Mouse (Mus musculus) megakaryocyte-erythroid progenitor cell, adult 5-6 weeks (primary cell): Measurements from ENCODE around the gene Lat2. TPM values are rescaled to one million over a fixed set of nuclear protein-coding genes. Genes with fewer than 3 reads are reported as not detected.

Experiments
- ATAC-seq: replicated peaks from 2 replicates; pipeline ENCODE4 v1.8.0; 2016; ENCODE audit warnings: mild to moderate bottlenecking, inconsistent platforms; ENCODE audit not compliant: severe bottlenecking, poor library complexity, low FRiP score, low TSS enrichment
- total RNA-seq, 2 experiments: library from RNA; stranded (forward) in 1 of 2; stranded (reverse) in 1 of 2; fragments of 200-1000, 215-1000 nt in 1 of 2; fragments of >200 nt in 1 of 2; fragmentation: Nextera tagmentation in 1 of 2; gene quantifications; 2 replicates each; pipeline ENCODE4 v1.2.3; 2014 to 2017

Lat2 gene
- total RNA-seq, 2 experiments from 2014 or later, result 7.2 to 9.8 TPM

DNA sequence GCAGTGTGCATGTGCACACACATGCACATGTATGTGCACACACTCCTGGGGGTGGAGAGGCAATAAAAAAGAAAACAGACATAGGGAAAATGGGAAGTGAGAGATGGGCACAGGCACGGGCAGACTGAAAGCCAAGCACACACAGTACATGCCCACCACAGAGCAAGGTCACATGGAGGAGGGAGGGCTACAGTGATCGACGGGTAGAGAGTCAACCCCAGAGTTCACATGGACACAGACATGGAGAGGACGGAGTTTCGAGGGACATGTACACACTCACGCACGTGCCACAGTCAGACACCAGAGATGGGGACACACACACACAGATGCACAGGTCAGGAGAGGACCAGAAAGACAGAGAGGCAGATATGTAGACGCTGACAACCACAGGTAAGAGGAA, 555 bp upstream of the Lat2 start:
- ATAC-seq, result no peak

DNA sequence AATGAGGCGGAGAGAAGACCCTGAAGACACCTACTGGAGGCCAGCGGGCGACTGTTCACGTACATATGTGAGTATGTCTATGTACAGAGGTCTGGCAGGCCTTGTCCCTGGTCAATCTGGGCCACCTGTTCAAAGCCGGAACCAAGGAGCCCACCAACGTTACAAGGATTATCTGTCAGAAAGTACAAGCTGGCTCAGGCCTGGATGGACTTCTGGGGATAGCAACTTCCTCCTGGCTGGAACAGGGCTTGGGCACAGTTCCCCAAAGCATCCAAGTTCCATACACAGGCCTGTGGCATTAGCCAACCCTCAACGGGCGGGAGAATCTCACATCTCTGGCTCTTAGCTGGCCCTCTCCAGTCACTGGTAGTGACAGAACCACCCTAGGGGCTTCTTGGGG, 529 bp downstream of the Lat2 start:
- no peak for ATAC-seq

DNA sequence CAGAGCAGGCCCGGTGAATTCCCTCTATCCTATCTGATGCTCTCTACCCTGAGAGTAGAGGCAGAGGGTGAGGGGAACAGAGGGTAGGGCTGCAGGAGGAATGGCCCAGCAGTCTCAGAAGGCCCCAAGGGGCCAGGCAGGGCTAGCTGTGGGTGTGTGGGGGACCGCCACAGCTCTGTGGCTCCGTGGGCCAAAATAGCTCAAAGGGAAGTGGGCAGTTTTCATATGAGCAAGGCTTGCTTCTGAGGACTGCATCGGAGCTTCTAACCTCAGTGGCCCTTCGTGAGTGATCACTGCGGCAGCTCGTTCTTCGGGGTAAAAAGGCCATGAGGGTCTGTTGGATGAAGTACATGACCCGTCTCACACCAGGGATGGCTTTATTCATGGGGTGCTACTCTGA, 1.1 kb downstream of the Lat2 start:
- ATAC-seq, result no peak

DNA sequence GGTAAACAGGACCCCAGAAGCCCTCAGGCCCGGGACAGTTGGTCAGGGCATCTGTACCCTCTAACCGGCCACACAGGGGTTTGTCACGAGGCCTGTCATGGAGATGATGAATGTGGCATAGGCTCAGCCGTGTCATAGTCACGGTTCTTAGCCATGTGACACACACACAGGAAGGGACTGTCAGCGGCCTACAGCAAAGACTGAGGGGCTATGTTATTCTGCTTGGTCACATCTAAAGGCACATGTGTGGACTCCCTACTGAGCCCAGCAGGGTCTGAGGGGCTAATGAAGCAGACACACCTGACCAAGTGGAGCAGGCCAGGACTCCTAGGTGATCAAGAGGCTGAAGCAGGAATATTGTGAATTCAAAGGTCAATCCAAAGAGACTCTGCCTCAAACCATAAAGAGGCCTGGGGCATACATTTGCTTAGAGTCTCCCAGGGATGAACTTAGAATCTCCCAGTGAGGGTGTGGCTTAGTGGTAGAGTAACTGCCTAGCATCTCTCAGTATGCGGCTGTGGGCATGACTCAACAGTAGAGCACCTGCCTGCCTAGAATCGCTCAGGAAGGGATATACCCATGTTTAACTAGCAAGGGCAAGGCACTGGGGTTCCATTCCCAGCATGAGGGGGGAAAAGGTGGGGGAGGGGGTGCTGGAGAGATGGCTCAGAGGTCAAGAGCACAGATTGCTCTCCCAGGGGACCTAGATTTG, 2.9 kb downstream of the Lat2 start:
- peak; percentile 26; the same call in 1 of the 2 replicates for ATAC-seq

DNA sequence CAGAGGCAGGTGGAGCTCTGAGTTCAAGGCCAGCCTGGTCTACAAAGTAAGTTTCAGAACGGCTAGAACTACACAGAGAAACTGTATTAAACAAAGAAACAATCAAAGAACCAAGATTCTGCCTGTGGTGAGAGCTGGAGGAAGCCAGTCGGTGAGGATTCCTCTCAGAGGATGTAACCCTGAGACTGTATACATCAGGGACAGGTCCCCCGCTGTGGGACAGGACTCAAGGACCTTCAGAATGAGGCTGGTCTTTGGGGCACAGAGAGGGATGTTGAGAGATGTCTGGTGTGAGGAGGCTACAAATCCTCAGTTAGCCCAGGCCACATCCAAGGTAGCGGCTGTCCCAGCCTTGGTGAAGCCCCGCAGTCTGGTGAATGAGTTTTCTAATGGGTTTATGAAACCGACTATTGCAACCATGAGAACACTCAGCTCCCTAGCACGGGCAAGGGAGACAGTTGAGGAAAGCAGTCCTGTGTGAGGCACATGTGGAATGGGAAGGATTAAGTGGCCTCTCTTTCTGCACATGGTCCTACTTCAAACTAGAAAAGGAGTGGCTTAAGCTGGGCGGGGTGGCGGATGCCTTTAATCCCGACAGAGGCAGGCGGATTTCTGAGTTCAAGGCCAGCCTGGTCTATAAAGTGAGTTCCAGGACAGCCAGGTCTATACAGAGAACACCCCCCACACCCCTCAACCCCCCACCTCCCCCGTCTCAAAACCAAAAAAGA, 4.7 kb downstream of the Lat2 start:
- ATAC-seq, result no peak

DNA sequence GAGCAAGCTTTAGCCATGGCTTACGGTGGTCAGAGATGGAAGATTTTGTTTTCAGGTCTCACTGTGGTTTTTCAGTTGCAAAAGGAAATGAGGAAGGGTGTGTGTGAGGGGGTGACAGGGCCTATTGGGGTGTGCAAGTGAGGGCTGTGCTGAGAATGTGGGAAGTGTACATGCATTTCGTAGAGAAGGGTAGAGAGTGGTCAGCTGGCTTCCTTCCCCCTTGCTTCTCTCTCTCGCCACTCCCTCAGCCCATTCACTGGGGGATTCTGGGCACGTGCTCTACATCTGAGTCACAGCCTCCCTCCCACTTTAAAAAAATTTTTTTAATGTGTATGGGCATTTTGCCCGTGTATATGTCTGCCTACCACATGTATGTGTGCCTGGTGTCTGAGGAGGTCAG, 7.7 kb downstream of the Lat2 start:
- no peak for ATAC-seq

DNA sequence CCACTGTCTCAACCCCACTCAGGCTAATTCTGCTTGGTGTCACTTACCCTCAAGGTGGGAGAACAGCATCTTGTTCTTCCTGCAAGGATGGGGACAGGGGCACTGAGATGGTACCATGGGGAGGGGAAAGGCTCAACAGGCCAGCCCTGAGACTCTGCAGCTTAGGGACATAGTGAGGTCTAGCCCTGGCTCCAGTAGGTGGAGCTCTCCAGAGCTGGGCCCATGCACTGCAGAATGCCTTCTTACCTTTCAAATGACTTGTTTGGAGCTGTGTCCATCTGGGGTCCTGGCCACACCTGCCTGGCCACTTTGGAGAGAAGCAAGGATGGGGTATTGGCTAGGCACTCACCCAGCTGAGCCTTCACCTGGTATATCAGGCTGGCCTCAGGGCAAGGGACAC, 8.5 kb downstream of the Lat2 start:
- ATAC-seq, result peak; percentile 44; the same call in 1 of the 2 replicates

DNA sequence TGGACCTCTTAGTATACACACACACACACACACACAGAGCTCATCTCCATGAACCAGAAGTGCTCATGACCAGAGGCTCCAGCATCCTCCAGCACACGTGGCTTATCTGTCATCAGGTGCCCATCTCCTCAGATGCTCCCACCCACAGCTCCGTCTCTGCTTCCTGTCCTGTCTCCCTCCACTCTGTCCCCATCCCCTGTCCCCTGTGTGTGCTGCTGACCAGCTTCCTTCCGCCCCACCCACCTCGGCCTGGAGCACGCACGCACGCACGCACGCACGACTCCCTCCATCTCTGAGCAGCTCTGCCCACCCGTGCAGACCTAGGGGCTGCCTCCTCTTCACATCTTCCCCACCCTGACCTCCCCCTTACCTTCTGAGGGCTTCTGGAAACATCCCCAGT, 10.4 kb downstream of the Lat2 start:
- no peak for ATAC-seq

DNA sequence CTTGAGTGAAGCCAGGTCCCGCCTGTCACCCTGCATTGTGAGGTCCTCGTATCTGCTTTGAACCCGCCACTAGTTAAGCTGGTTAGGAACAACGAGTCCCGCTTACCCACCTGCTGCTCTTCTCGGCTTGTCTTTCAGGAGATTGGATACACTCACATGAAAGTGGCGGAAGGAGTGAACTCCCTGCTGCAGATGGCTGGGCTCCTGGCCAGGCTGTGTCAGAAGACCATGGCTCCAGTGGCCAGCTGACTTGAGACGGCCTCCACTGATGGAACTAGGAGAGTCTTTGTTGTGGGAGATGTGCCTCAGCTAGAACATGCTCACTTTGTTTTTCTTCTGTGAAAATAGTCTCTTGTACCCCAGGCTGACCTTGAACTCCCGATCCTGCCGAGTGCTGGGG, 17.1 kb downstream of the Lat2 start:
- ATAC-seq, result no peak

DNA sequence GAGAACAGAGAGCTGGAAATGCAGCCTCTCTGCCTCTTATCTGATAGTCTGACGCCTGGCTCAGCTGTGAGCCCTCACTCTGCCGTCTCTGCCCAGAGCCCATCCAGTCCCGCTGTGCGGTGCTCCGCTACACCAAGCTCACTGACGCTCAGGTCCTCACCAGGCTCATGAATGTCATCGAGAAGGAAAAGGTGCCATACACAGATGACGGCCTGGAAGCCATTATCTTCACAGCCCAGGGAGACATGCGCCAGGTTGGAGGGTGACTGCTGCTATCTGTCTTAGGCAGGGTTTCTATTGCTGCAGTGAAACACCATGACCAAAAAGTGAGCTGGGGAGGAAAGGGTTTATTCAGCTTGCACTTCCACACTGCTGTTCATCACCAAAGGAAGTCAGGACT, 21.7 kb downstream of the Lat2 start:
- ATAC-seq, result peak; percentile 96

DNA sequence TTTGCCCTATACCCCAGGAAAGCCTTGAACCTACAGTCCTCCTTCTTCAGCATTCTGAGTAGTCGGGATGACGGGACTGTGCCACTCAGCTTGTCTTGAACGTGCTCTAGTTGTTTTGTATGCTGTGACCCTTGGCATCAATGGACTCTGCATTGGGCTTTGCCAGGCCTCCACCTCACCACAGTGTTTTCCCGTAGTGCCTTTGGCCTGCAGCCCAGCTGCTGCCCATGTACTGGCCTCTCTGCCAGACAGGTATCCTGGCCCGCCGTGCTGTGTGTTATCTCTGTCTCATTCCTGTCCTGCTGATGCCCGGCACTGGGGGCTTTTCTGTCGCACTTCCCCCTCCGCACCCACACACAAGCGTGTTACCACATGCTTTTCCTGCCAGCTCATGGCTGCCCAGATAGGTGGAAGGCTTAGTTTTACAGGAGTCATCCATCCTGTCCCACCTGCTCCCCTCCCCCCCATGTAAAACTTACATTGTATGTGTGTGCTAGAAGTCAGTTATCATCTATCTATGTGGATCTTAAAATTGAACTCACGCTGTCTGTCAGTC, 22.7 kb downstream of the Lat2 start:
- no peak for ATAC-seq

DNA sequence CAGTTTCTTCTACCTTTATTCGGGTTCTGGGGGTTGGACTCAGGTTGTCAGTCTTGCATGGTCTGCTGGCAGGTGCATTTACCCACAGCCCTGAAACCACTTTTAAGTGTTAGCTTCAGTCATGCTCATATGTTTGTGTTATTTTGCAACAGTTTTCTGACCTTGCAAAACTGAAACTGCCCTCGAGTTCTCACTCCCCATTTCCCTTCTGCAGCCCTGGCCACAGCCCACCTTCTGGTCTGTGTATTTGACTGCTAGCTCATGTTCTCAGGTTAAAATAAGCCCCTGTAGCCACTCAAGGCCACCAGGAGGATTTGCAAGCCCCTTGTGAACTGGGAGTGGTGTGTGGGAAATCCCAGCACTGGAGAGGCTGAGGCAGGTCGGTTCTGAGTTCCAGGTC, 24.9 kb downstream of the Lat2 start:
- ATAC-seq, result no peak

DNA sequence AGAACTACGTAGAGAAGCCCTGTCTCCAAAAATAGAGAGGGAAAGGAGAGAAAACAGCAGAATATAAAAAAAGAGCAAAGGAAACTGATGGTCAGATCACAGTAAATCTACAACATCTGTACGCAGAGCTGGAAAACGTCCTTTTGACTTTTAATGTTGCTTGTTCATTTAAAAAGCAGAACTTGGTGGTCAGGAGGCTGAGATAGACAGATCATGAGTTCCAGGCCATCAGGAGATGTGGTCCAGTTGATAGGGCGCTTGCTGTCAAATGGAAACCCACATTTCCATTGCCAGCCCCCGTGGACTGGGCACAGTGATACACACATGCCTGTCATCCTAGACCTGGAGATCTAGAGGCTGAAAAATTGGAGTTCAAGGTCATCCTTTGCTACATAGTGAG, 30.0 kb downstream of the Lat2 start:
- ATAC-seq, result peak; percentile 25; the same call in 1 of the 2 replicates

DNA sequence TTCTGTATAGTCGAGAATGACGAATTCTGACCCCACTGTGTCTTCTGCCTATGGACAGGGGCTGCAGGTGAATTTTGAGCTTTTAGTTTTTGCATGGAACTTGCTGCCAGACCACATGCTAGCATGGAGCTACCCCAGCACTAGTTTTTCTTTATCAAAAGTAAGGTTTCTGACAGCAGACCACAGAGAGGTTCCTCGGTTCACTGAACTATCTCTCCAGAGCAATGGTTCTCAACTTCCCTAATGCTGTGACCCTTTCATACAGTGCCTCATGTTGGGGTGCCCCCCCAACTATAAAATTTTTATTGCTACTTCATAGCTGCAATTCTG, 31.0 kb downstream of the Lat2 start:
- no peak; the same call in 1 of the 2 replicates for ATAC-seq

DNA sequence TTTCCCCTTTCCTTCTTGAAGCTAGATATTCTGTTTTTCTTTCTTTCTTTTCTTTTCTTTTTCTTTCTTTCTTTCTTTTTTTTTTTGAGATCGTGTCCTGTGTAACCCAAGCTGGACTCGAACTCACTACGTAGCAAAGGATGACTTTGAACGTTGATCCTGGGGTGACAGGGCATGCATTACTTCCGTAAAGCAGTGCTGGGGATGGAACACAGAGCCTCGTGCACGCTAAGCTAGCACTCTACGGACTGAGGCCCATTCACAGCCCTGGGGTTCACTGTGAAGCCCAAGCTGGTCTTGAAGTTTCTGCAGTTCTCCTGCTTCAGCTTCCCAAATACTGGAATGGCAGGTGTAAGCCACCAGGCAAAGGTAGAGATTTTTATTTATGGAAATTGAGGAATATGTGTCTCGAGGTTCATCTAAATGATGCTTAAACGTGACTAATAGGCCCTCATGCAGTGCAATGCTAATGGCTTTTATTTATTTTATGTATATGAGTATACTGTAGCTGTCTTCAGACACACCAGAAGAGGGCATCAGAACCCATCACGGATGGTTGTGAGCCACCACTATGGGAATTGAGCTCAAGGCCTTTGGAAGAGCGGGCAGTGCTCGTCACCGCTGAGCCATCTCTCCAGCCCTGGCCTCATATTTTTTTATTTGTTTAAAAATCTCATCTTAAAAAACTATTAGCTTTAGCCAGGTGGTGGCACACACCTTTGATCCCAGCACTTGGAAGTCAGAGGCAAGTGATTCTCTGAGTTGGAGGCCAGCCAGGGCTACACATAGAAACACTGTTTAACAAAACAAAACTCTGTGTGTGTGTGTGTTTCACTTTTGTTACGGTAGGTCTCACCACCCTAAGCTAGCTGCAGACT, 31.6 kb downstream of the Lat2 start:
- no peak; the same call in 1 of the 2 replicates for ATAC-seq

DNA sequence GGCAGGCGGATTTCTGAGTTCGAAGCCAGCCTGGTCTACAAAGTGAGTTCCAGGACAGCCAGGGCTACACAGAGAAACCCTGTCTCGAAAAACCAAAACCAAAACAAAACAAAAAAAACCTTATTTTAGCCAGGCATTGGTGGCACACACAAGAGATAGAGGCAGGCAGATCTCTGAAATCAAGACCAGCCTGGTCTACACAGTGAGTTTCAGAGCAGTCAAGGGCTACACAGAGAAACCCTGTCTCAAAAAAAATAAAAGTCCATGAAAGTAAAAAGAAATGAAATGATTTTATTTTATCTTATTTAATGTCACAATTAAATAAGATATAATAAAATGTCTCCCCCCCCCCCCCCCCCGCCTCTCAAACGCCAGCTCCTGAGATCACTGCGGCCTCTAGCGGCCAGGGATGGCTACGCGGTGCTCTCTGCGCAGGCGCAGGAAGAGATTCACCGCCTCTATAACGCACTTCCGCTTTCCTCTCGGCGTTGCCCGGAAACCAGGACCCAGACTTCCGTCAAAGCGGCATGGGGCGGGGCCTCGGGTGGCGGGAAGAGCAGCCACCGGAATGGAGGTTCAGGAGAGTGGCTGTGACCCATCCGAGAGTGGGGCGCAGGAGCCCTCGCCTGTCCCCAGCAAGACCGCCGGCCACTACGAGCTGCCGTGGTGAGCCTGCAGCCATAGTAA, 32.5 kb downstream of the Lat2 start:
- peak; percentile 98 for ATAC-seq

DNA sequence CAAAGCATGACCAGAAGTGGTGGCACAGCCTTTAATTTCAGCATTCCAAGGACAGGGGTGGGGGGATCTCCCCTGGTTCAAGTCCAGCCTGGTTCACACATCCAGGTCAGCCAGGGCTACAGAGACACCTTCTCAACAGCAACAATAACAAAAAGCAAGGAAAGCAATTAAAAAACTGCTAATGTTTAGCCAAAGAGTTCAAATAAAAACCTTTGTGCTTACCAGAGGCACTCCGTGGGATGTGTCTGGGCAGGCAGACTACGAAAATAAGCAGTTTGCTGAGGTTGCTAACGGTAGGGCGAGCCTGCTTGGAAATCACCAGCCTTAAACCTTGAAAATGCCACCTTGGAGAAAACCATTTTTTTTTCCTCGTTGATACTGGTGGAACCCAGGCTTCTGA, 33.7 kb downstream of the Lat2 start, which contains the start of gene Rfc2:
Gene Rfc2, plus strand, starts transcription at position 221 of the 400 bp plus-strand sequence.
- no peak for ATAC-seq

DNA sequence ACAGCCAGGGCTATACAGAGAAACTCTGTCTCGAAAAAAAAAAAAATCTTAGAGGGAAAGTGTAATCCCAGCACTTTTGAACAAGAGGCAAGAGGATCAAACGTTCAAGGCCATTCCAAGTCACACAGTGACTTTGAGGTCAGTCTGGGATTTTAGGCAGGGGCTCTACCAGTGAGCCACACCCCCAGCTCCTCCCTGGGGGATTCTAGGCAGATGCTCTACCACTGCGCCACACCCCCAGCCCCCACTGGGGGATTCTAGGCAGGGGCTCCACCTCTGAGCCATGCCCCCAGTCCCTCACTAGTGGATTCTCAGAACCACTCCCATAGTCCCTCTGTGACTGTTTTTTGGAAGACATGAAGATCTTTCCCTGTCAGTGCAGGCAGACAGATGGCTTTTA, 35.7 kb downstream of the Lat2 start:
- ATAC-seq, result no peak

DNA sequence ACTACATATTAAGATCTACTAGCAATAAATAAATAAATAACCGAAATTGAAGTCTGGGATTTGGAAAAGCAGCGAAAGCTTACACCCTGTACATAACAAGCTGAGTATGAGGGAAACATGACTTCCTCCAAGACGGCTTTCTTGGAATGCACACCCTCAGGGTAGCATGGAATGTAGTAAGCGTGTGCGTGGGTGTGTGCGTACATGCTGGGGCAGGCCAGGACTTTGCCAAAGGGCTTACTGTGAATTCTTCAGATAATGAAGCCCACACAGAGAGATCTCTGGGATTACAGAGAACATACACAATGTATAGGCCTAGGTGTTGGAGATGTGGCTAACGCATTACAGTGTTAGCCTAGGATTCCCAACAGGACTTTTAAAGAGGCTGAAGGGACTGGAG, 37.3 kb downstream of the Lat2 start:
- no peak for ATAC-seq
